Mouse (Mus musculus) hindbrain, embryonic 15.5 days (tissue): ENCODE data around the gene Steap3. TPM values are rescaled to one million over a fixed set of nuclear protein-coding genes. Genes with fewer than 3 reads are reported as not detected.
"Not testable (repeated sequence)": the region's sequence is repeated elsewhere in the genome, so short reads cannot be mapped to it uniquely, and the experiment has no call there.

ENCODE experiments used
- ATAC-seq: fragments of 200-750 bp; cut with Nextera tagmentation; 2 replicates; pipeline ENCODE4 v1.8.0; 2017; ENCODE audit warnings: low read depth, moderate number of reproducible peaks, moderate TSS enrichment; ENCODE audit not compliant: low FRiP score
- H3K27ac ChIP-seq: fragments of 300-500 bp; sonication (generic); replicated peaks from 2 replicates; pipeline ENCODE4 v1.5.1; 2015; ENCODE audit warnings: mild to moderate bottlenecking, inconsistent platforms
- H3K27me3 ChIP-seq: fragments of 300-500 bp; sonication (generic); 2 replicates; pipeline ENCODE4 v1.6.1; 2015; ENCODE audit warnings: control low read depth, inconsistent platforms
- H3K36me3 ChIP-seq: fragments of 300-500 bp; sonication (generic); 2 replicates; pipeline ENCODE4 v1.6.1; 2015; ENCODE audit warnings: control low read depth, inconsistent platforms
- H3K4me1 ChIP-seq: fragments of 300-500 bp; sonication (generic); replicated peaks from 2 replicates; pipeline ENCODE4 v1.6.1; 2015; ENCODE audit warnings: control low read depth, inconsistent platforms
- H3K4me2 ChIP-seq: fragments of 300-500 bp; sonication (generic); 2 replicates; pipeline ENCODE4 v1.6.1; 2015; ENCODE audit warnings: moderate library complexity, mild to moderate bottlenecking, inconsistent platforms
- H3K4me3 ChIP-seq: fragments of 300-500 bp; sonication (generic); 2 replicates; pipeline ENCODE4 v1.5.1; 2015; ENCODE audit warnings: mild to moderate bottlenecking, inconsistent platforms
- H3K9ac ChIP-seq: fragments of 300-500 bp; sonication (generic); 2 replicates; pipeline ENCODE4 v1.6.1; 2015; ENCODE audit warnings: inconsistent platforms
- H3K9me3 ChIP-seq: fragments of 300-500 bp; sonication (generic); 2 replicates; pipeline ENCODE4 v1.6.1; 2016; ENCODE audit warnings: control low read depth, inconsistent platforms
- WGBS: fragments of 180-500 bp; shearing (Covaris S2); methylation state at CpG from one replicate; pipeline ENCODE4 v1.1.7; 2015; 5-methylcytosine and 5-hydroxymethylcytosine counted together
- polyA plus RNA-seq: library from polyadenylated mRNA; unstranded; fragments of >200 nt; fragmentation: Nextera tagmentation; extraction: Ambion mirVana; gene quantifications from 2 replicates; pipeline ENCODE4 v1.2.1, GENCODE M21; 2015

Steap3 gene
- polyA plus RNA-seq: 3.5 and 4.4 TPM in 2 replicates

DNA sequence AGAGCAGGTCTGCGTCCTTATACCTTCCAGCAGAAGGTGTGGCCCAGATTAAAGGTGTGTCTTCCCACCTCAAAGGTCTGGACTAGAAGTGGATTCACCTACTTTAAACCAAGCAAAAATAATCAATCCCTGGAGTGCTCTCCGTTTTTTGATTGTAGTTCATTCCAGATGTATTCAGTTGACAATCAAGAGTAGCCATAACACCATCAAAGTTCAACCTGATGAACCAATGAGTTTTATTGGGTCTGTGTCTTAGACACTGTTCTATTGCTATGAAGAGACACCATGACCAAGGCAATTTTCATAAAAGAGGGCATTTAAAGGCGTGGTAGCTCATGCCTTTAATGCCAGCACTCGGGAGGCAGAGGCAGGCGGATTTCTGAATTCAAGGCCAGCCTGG lies at the start of gene Steap3:
Steap3 (minus strand) TSS at position 101 of the 400 bp plus-strand sequence.
- no peak within 1 kb of the TSS for H3K4me3 ChIP-seq
- H3K36me3 ChIP-seq: no peaks in the 10 kb centered on the region
- no peak within 1 kb of the TSS for H3K27ac ChIP-seq
- WGBS: 95% methylated on average over 5 of the region's 5 CpGs
- no peak within 1 kb of the TSS for H3K9ac ChIP-seq
- H3K4me1 ChIP-seq: no peaks in the 10 kb centered on the region
- H3K4me2 ChIP-seq: no peak within 1 kb of the TSS
- no peak for ATAC-seq
- no peaks in the 10 kb centered on the region for H3K9me3 ChIP-seq
- H3K27me3 ChIP-seq: no peaks in the 10 kb centered on the region

DNA sequence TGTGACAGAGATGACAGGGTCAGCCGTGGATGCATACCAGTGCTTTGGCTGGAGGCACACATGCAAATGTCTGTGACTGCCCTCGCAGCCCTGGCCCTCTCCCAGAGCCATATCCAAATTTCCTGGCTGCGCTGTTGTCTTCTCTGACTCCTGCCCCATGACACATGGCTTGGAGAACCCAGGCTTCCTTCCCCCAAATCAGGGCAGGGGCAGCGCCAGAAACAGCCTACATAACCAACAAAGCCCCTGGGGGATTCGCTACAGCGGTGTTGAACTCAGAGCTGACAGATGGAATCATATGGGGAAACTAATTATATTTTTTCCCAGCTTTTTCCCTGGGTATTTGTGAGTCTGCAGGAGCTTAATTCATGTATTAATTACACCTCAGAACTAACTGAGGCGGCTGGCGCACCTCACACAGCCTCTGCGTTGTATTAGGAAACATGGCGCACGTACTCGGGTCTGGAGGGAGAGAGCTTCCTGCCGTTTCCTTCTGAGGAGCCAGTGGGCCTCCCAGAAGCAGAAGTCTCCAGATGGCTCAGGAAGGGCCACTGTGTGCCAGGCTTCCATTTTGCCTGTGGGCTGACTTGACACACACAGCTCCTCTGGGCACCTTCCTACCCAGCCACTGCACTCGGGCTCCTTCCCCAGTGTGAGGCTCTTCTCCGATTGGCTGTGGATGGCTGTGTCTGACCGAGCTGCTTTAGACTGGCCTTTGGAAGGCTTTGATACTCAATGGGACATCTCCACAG lies 48.9 kb upstream of the Steap3 start:
- peak; percentile 35; the same call in 1 of the 2 replicates for ATAC-seq
- Histone ChIP-seq H3K9ac (no peak overlapping the region), H3K4me3 (no peak overlapping the region), H3K36me3 (no peaks in the 10 kb centered on the region), H3K27ac (0 out of 2 replicates have a peak overlapping the region, but pooled peaks have one; percentile 36), H3K4me2 (0 out of 2 replicates have a peak overlapping the region, but pooled peaks have one; percentile 2), H3K9me3 (no peaks in the 10 kb centered on the region), H3K4me1 (peaks cover 8% of the 10 kb centered on the region; the same call in 1 of the 2 replicates), H3K27me3 (no peaks in the 10 kb centered on the region)
- 47% methylated on average over 16 of the region's 16 CpGs for WGBS

DNA sequence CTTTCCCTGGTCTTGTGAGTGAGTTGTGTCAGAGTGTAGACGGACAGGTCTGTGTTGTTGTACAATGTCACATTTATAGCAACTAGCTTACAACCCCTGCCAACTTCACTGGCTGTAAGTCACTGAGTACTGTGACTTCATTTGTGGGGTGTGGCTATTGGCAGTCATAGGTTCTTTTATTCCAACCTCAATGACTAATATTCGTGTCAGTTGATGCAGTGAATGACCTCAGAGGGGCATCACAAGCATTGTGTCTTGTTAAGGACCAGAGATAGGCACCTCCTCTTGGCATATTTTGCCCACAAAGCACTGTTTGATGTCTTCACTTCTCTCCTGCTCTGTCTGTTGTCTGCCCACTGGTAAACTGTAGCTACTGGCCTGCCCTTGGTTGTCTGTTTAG lies 33.3 kb upstream of the Steap3 start:
- ATAC-seq: no peak
- no peaks in the 10 kb centered on the region for H3K36me3 ChIP-seq
- WGBS: 63% methylated on average over 2 of the region's 2 CpGs
- H3K4me2 ChIP-seq: no peak overlapping the region
- H3K27me3 ChIP-seq: no peaks in the 10 kb centered on the region
- no peaks in the 10 kb centered on the region for H3K9me3 ChIP-seq
- no peaks in the 10 kb centered on the region for H3K4me1 ChIP-seq
- no peak overlapping the region for H3K9ac ChIP-seq
- no peak overlapping the region for H3K4me3 ChIP-seq
- no peak overlapping the region for H3K27ac ChIP-seq

DNA sequence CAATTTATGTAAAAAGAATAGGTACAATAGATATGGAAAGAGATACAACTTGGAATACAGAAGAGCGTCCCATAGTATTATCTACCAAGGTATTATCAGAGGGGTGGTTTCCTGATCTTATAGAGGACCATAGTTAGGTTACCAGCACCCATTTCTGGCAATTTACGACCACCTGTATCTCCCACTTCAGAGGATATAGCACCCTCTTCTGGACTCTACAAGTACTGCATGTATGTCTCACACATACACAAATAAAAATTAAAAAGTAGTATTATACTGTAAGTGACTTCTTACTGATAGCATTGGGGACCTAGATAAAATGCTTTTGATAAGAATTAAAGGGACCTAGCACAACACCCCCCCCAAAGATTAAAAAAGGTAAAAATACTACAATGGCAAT lies 24.4 kb upstream of the Steap3 start:
- Histone ChIP-seq H3K27ac (no peak overlapping the region), H3K4me2 (no peak overlapping the region), H3K27me3 (no peaks in the 10 kb centered on the region), H3K36me3 (no peaks in the 10 kb centered on the region), H3K9ac (no peak overlapping the region), H3K9me3 (no peaks in the 10 kb centered on the region), H3K4me1 (no peaks in the 10 kb centered on the region), H3K4me3 (no peak overlapping the region)
- ATAC-seq: no peak
- WGBS: 89% methylated on average over 2 of the region's 2 CpGs

DNA sequence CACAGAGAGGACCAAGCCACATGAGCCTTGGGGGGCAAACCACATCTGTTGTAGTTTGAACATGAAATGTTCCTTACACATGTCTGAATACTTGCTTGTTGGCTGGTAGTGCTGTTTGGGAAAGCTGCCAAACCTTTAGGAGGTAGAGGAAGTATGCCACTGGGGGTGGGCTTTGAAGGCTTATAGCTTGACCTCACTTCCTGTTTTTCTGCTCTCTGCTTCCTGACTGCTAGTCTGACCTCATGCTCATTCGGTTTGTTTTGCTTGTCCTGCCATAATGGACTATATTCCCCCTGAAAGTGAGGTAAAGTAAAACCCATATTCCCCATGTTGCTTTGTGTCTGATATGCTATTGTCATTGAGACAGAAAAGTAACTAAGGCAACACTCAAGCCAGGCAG lies 21.3 kb upstream of the Steap3 start:
- Histone ChIP-seq H3K9ac (no peak overlapping the region), H3K4me2 (no peak overlapping the region), H3K9me3 (no peaks in the 10 kb centered on the region), H3K4me1 (no peaks in the 10 kb centered on the region), H3K36me3 (no peaks in the 10 kb centered on the region), H3K27ac (no peak overlapping the region), H3K27me3 (no peaks in the 10 kb centered on the region), H3K4me3 (no peak overlapping the region)
- 84% methylated on average over 1 of the region's 1 CpGs for WGBS
- ATAC-seq: no peak

- no peaks in the 10 kb centered on the region for H3K36me3 ChIP-seq
- H3K27me3 ChIP-seq: no peaks in the 10 kb centered on the region
- WGBS: 92% methylated on average over 3 of the region's 3 CpGs
- no peaks in the 10 kb centered on the region for H3K4me1 ChIP-seq
- no peak overlapping the region for H3K9ac ChIP-seq
- no peak overlapping the region for H3K4me3 ChIP-seq
- ATAC-seq: no peak
- no peak overlapping the region for H3K27ac ChIP-seq
- no peaks in the 10 kb centered on the region for H3K9me3 ChIP-seq
- no peak overlapping the region for H3K4me2 ChIP-seq
Measured at GRCm38 (mm10) chr1:120291709-120292108, 19.2 kb upstream of the Steap3 start.

GRCm38 (mm10) chr1:120289843-120290242 lies 17.3 kb upstream of the Steap3 start:
- no peak overlapping the region for H3K27ac ChIP-seq
- H3K9ac ChIP-seq: no peak overlapping the region
- H3K9me3 ChIP-seq: no peaks in the 10 kb centered on the region
- H3K36me3 ChIP-seq: no peaks in the 10 kb centered on the region
- no peaks in the 10 kb centered on the region for H3K4me1 ChIP-seq
- H3K4me3 ChIP-seq: no peak overlapping the region
- no peak for ATAC-seq
- no peaks in the 10 kb centered on the region for H3K27me3 ChIP-seq
- WGBS: 74% methylated on average over 2 of the region's 2 CpGs
- H3K4me2 ChIP-seq: no peak overlapping the region

DNA sequence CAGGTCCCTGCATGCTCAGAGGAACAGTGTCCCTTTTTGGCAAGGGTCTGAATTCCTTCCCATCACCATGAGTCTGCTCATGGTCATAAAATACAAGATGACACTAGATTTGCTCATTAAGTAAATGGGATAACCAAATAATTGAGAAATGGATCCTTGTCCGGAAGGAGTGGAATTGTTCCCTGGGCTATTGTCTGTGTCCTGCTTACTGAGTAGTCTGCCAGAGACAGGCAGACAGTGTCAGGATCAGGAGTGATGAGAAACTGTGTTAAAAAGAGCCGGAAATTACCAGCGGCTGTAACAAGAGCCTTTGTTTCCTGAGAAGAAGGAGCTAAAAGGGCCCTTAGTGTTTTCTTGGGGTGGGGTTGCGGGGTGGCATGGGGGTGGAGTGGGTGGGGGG lies 15.2 kb upstream of the Steap3 start:
- no peaks in the 10 kb centered on the region for H3K9me3 ChIP-seq
- no peaks in the 10 kb centered on the region for H3K36me3 ChIP-seq
- H3K27me3 ChIP-seq: no peaks in the 10 kb centered on the region
- no peak for ATAC-seq
- H3K4me1 ChIP-seq: no peaks in the 10 kb centered on the region
- no peak overlapping the region for H3K4me2 ChIP-seq
- WGBS: 27% methylated on average over 4 of the region's 4 CpGs
- no peak overlapping the region for H3K9ac ChIP-seq
- no peak overlapping the region for H3K4me3 ChIP-seq
- H3K27ac ChIP-seq: no peak overlapping the region

DNA sequence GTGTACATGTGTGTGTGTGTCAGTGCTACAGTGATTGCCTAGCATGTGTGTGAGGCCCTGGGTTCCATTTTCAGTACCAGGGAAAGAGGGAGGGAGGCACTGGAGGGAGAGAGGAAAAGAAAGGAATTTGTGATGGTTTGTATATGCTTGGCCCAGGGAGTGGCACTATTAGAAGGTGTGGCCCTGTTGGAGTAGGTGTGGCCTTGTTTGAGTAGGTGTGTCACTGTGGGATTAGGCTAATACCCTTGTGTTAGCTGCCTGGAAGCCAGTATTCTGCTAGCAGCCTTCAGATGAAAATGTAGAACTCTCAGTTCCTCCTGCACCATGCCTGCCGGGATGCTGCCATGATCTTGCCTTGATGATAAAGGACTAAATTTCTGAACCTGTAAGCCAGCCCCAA lies 3.6 kb upstream of the Steap3 start:
- not testable (repeated sequence) for H3K27me3 ChIP-seq, H3K36me3 ChIP-seq, H3K4me3 ChIP-seq, H3K27ac ChIP-seq, H3K9ac ChIP-seq, H3K9me3 ChIP-seq, H3K4me2 ChIP-seq, ATAC-seq, H3K4me1 ChIP-seq
- 76% methylated on average over 1 of the region's 1 CpGs for WGBS

GRCm38 (mm10) chr1:120275224-120275623 lies 2.7 kb upstream of the Steap3 start:
- no peak for ATAC-seq
- no peak overlapping the region for H3K4me2 ChIP-seq
- H3K36me3 ChIP-seq: no peaks in the 10 kb centered on the region
- H3K27me3 ChIP-seq: no peaks in the 10 kb centered on the region
- no peaks in the 10 kb centered on the region for H3K9me3 ChIP-seq
- no peak overlapping the region for H3K4me3 ChIP-seq
- no peak overlapping the region for H3K9ac ChIP-seq
- H3K27ac ChIP-seq: no peak overlapping the region
- no peaks in the 10 kb centered on the region for H3K4me1 ChIP-seq
- WGBS: 46% methylated on average over 3 of the region's 3 CpGs

- Histone ChIP-seq H3K36me3 (no peaks in the 10 kb centered on the region), H3K9me3 (no peaks in the 10 kb centered on the region), H3K9ac (no peak overlapping the region), H3K4me1 (no peaks in the 10 kb centered on the region), H3K4me2 (no peak overlapping the region), H3K27me3 (no peaks in the 10 kb centered on the region), H3K27ac (no peak overlapping the region), H3K4me3 (no peak overlapping the region)
- ATAC-seq: no peak
- 89% methylated on average over 3 of the region's 3 CpGs for WGBS
Measured at GRCm38 (mm10) chr1:120270882-120271281, 1.6 kb downstream of the Steap3 start.

DNA sequence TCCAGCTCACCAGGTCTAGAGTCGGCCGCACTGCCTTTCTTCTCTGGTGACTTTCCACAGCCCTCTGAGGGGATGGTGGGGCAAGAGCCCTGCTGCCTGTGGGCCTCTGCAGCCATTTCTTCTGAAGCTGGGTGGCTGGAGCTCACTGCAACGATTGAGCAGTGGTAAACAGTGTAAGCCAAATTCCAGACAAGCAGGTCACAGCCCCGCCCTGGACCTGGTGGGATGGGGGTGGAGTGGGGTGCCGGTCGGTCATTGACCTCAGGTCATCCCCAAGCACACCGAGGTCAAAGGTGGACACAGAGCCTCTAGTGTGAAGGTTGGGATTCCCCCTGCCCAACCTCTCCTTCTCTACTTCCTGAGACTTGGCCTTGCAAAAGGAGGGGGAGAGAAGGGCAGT lies 2.4 kb downstream of the Steap3 start:
- Histone ChIP-seq H3K27ac (no peak overlapping the region), H3K36me3 (no peaks in the 10 kb centered on the region), H3K9me3 (no peaks in the 10 kb centered on the region), H3K9ac (no peak overlapping the region), H3K4me2 (no peak overlapping the region), H3K27me3 (no peaks in the 10 kb centered on the region), H3K4me1 (peaks cover 5% of the 10 kb centered on the region), H3K4me3 (no peak overlapping the region)
- no peak for ATAC-seq
- WGBS: 80% methylated on average over 7 of the region's 7 CpGs

DNA sequence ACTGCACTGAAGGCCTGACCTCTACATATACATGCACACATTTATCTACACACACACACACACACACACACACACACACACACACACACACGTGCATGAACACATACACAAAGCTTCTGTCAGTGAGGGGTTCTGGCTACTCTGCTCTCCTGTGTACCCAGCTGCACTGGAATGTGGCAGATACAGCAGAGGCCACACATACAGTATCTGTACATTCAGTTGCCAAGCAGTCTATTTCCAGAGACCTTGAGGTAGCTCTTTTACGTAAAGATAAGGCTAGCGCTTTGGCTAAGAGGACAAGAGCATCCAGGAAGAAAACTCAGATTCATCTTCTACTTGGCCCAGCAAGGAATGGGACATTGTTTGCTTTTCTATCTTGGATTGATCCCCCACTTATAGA lies 4.9 kb downstream of the Steap3 start:
- Histone ChIP-seq H3K27me3 (no peaks in the 10 kb centered on the region), H3K4me3 (no peak overlapping the region), H3K9me3 (no peaks in the 10 kb centered on the region), H3K27ac (no peak overlapping the region), H3K4me1 (peaks cover 12% of the 10 kb centered on the region), H3K36me3 (no peaks in the 10 kb centered on the region), H3K4me2 (no peak overlapping the region), H3K9ac (no peak overlapping the region)
- ATAC-seq: no peak
- WGBS: 85% methylated on average over 3 of the region's 3 CpGs
